Mouse (Mus musculus): ENCODE data around the gene Pbx4. TPM values are rescaled to one million over a fixed set of nuclear protein-coding genes. Genes with fewer than 3 reads are reported as not detected.

Pbx4 gene
- polyA plus RNA-seq, 1 experiment from 2014 or later: 2.7 TPM

DNA sequence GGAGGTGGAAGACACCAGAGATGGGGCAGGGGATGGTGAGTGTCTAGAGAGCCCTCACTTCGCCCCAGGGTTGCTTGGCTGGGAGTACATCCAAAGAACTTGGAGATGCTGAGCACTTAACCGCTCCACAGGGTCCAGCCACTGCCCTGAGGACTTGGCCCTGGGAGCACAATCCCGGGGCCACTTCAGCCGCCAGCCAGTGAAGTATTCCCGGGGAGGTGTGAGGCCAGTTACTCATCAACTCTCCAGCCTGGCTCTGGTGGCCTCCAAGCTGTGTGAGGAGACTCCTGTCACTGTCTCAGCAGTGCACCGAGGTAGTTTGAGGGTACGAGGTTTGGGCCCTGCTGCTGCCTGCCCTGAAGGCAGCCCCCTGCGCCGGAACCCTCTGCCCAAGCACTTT lies 11.8 kb upstream of the Pbx4 start:
- DNase-seq (no peak), ATAC-seq (no peak)
- peaks cover 9% of the 10 kb centered on the region for H3K4me1 ChIP-seq (ENCODE audit: insufficient read depth)
- no peak overlapping the region for H3K4me2 ChIP-seq (ENCODE audit: low read depth, low read length)
- H3K4me3 ChIP-seq (ENCODE audit: low read depth, low read length): no peak overlapping the region
- peaks cover 10% of the 10 kb centered on the region for H3K36me3 ChIP-seq (replicated peaks; ENCODE audit: insufficient read depth, low read length)
- WGBS (ENCODE audit: insufficient replicate concordance): 80% methylated on average over 9 of the region's 9 CpGs
- no peak overlapping the region for H3K27ac ChIP-seq (ENCODE audit: low read depth)
- no peaks in the 10 kb centered on the region for H3K9me3 ChIP-seq (ENCODE audit: low read length)
- TF ChIP-seq EP300 (IDR thresholded peaks at IDR 0.05; ENCODE audit: low read depth) (no peak), CTCF (IDR thresholded peaks at IDR 0.05; ENCODE audit: low read depth) (no peak)
- H3K9ac ChIP-seq (replicated peaks): no peak overlapping the region
- H3K27me3 ChIP-seq (ENCODE audit: insufficient read depth, low read length): no peaks in the 10 kb centered on the region

DNA sequence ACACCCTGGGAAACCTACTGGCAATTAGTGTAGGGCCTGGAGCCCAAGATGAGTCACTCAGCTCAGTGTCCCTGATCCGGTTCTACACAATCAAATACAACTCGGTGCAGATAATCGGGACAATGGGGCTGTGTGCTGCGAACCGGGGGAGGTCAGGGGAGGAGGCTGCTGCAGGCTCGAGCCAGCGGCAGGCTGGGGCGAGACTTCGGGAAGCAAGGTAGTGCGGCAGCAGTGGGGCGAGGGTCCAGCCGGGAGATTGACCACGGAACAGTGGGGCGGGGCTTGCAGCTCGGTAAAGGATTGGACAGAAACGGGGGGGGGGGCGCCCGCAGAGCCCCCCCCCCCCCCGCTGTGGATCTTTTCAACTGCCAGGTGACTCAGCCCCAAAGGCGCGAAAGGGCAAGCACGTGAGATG lies 10.3 kb upstream of the Pbx4 start:
- Histone ChIP-seq H3K4me2 (ENCODE audit: low read depth, low read length) (peak overlapping the region; percentile 91), H3K27ac (ENCODE audit: low read depth) (no peak overlapping the region), H3K9me3 (ENCODE audit: low read length) (no peaks in the 10 kb centered on the region), H3K9ac (replicated peaks) (peak overlapping the region; percentile 55; the same call in 1 of the 2 replicates), H3K4me1 (ENCODE audit: insufficient read depth) (peaks cover 9% of the 10 kb centered on the region), H3K36me3 (replicated peaks; ENCODE audit: insufficient read depth, low read length) (peaks cover 3% of the 10 kb centered on the region), H3K4me3 (ENCODE audit: low read depth, low read length) (peak overlapping the region; percentile 51), H3K27me3 (ENCODE audit: insufficient read depth, low read length) (no peaks in the 10 kb centered on the region)
- TF ChIP-seq EP300 (IDR thresholded peaks at IDR 0.05; ENCODE audit: low read depth): no peak
- TF ChIP-seq CTCF (IDR thresholded peaks at IDR 0.05; ENCODE audit: low read depth): no peak
- DNase-seq (no peak), ATAC-seq (peak; percentile 19; the same call in 1 of the 2 replicates)
- WGBS (ENCODE audit: insufficient replicate concordance): 2% methylated on average over 15 of the region's 22 CpGs

DNA sequence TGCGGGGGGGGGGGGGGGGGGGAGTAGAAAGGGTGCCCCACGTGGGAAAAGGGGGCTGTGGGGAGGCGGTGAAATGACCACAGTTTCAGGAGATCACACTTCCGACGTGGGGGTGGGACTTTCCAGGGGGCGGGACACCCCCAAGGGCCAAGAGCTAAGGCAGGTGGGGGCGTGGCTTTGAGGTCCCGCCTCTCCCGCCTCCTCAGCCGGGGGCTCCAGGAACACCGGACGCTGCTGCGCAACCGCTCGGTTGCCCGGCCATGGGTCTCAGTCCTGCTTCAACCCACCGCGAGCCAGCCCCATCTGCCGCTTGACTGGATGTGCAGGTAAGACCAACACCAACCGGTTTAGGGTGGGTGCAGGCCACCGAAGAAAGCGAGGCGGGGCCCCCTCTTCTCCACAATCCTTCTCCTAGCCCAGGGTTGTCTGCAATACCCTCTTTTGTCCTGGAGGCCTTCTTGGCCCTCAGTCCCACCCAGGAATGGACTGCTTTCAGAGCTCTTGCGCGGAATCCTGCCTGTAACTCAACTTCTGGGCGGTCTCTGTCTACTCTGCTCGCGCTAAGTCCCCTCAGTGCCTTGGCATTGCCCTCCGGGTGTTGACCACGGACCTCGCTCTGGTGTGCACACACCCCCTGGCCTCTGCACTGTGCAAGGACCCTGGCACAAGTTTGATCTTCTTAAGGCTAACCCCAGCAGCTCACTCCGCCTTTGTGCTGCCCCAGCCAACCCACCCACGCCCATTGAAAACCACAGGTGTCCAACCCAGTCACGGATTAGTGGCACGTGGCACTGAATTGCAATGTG lies 9.7 kb upstream of the Pbx4 start, which contains the start of gene Lpar2:
Lpar2 (plus strand) TSS at position 44 of the 806 bp plus-strand sequence.
- peak within 1 kb of the TSS; percentile 91 for H3K4me2 ChIP-seq (ENCODE audit: low read depth, low read length)
- WGBS (ENCODE audit: insufficient replicate concordance): 7% methylated on average over 30 of the region's 35 CpGs
- H3K36me3 ChIP-seq (replicated peaks; ENCODE audit: insufficient read depth, low read length): peaks cover 3% of the 10 kb centered on the region
- DNase-seq (peak; percentile 76), ATAC-seq (peak; percentile 59)
- H3K4me3 ChIP-seq (ENCODE audit: low read depth, low read length): peak within 1 kb of the TSS; percentile 51
- TF ChIP-seq CTCF (IDR thresholded peaks at IDR 0.05; ENCODE audit: low read depth) (no peak), EP300 (IDR thresholded peaks at IDR 0.05; ENCODE audit: low read depth) (no peak)
- no peaks in the 10 kb centered on the region for H3K9me3 ChIP-seq (ENCODE audit: low read length)
- H3K27me3 ChIP-seq (ENCODE audit: insufficient read depth, low read length): no peaks in the 10 kb centered on the region
- peaks cover 9% of the 10 kb centered on the region for H3K4me1 ChIP-seq (ENCODE audit: insufficient read depth)
- H3K9ac ChIP-seq (replicated peaks): peak within 1 kb of the TSS; percentile 55
- H3K27ac ChIP-seq (ENCODE audit: low read depth): 0 out of 2 replicates have a peak within 1 kb of the TSS, but pooled peaks have one; percentile 19

DNA sequence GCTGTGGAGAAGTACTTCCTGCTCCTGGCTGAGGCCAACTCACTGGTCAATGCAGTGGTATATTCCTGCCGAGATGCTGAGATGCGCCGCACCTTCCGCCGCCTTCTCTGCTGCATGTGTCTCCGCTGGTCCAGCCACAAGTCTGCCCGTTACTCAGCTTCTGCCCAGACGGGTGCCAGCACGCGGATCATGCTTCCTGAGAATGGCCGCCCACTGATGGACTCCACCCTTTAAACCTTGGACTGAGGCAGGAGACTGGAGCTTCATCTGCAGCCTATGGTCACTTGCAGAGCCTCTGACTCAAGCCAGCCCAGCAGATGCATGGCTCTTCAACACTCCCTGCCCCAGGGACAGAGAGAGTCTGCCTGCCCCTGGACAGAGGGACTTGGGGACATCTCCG lies 5.9 kb upstream of the Pbx4 start:
- no peaks in the 10 kb centered on the region; the same call in 1 of the 2 replicates for H3K36me3 ChIP-seq (replicated peaks; ENCODE audit: insufficient read depth, low read length)
- no peak for DNase-seq
- H3K4me3 ChIP-seq (ENCODE audit: low read depth, low read length): no peak overlapping the region
- no peak overlapping the region for H3K9ac ChIP-seq (replicated peaks)
- no peak overlapping the region for H3K4me2 ChIP-seq (ENCODE audit: low read depth, low read length)
- H3K27ac ChIP-seq (ENCODE audit: low read depth): no peak overlapping the region
- H3K4me1 ChIP-seq (ENCODE audit: insufficient read depth): peaks cover 9% of the 10 kb centered on the region
- no peaks in the 10 kb centered on the region for H3K9me3 ChIP-seq (ENCODE audit: low read length)
- no peak for ATAC-seq
- 85% methylated on average over 12 of the region's 12 CpGs for WGBS (ENCODE audit: insufficient replicate concordance)
- TF ChIP-seq CTCF (IDR thresholded peaks at IDR 0.05; ENCODE audit: low read depth) (no peak), EP300 (IDR thresholded peaks at IDR 0.05; ENCODE audit: low read depth) (no peak)
- no peaks in the 10 kb centered on the region for H3K27me3 ChIP-seq (ENCODE audit: insufficient read depth, low read length)

DNA sequence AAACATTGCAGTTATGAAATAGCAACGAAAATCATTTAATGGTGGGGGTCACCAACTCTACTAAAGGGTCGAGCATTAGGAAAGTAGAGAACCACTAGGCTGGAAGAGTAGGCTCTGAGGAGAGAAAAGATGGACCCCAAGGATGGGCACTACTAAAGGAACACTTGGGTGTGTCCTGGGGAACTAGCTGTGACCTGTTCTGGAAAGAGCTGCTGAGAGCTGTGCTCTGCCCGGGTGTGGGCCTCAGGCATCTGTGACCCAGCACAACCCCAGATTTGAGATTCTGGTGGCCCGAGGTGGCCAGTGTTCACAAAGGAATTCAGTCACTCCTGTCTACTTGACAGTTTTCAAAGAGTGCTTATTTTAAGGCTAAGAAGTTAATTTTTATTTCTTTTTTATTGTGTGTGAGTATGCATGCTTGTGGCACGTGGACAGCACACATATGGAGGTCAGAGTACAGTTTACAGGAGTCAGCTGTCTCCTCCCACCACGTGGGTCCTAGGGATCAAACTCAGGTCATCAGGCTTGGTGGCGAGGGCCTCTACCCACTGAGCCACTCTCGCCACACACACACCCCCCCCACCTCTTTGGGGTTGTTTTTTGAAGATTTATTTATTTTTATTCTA lies 4.9 kb downstream of the Pbx4 start:
- H3K4me1 ChIP-seq (ENCODE audit: insufficient read depth): peaks cover 8% of the 10 kb centered on the region
- H3K4me3 ChIP-seq (ENCODE audit: low read depth, low read length): no peak overlapping the region
- WGBS (ENCODE audit: insufficient replicate concordance): 68% methylated on average over 8 of the region's 8 CpGs
- H3K9ac ChIP-seq (replicated peaks): no peak overlapping the region
- H3K27ac ChIP-seq (ENCODE audit: low read depth): no peak overlapping the region
- peak; percentile 72 for ATAC-seq
- TF ChIP-seq EP300 (IDR thresholded peaks at IDR 0.05; ENCODE audit: low read depth) (no peak), CTCF (IDR thresholded peaks at IDR 0.05; ENCODE audit: low read depth) (no peak)
- no peak overlapping the region for H3K4me2 ChIP-seq (ENCODE audit: low read depth, low read length)
- DNase-seq: no peak
- no peaks in the 10 kb centered on the region; the same call in 1 of the 2 replicates for H3K36me3 ChIP-seq (replicated peaks; ENCODE audit: insufficient read depth, low read length)
- no peaks in the 10 kb centered on the region for H3K27me3 ChIP-seq (ENCODE audit: insufficient read depth, low read length)
- no peaks in the 10 kb centered on the region for H3K9me3 ChIP-seq (ENCODE audit: low read length)
